Mouse (Mus musculus): ENCODE measurements around the gene Bckdhb. TPM values are rescaled to one million over a fixed set of nuclear protein-coding genes. Genes with fewer than 3 reads are reported as not detected.
A peak's percentile ranks its signal among the peaks of the same experiment; 100 is the strongest.

Gene Bckdhb
- polyA plus RNA-seq, 1 experiment from 2014 or later, result 35.6 TPM

DNA sequence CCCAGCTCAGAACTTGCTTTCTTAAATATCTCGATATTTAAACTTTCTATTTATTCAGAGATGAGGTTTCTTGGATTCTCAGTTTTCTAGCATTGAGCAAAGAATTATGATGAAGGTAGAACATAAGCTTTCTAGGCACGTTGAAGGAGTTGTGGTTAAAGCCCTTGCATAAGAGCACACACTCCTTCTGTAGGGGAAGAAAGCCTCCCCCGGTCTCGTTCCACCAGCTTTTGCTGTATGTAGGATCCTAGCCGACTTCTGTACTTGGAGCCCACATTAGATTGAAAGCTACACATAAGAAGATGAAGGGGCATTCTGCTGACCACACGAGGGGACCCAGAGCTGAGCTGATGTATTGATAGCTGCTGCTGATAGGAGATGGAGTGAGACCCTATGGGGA, 106.5 kb downstream of the Bckdhb start:
- no peaks in the 10 kb centered on the region for H3K27me3 ChIP-seq (replicated peaks; ENCODE audit: control insufficient read depth, insufficient read depth, low read length)
- 82% methylated on average over 6 of the region's 6 CpGs for WGBS
- no peaks in the 10 kb centered on the region for H3K9me3 ChIP-seq (replicated peaks; ENCODE audit: control insufficient read depth, low read length)
- no peaks in the 10 kb centered on the region for H3K36me3 ChIP-seq (ENCODE audit: control insufficient read depth, insufficient read depth, low read length)
- H3K4me2 ChIP-seq (ENCODE audit: low read length), result no peak overlapping the region
- no peak overlapping the region for H3K4me3 ChIP-seq (ENCODE audit: low read depth, low read length)
- H3K27ac ChIP-seq (ENCODE audit: low read depth, low read length), result no peak overlapping the region
- H3K9ac ChIP-seq (ENCODE audit: low read length), result no peak overlapping the region
- no peak for ATAC-seq
- DNase-seq (ENCODE audit: low spot score), result no peak
- peaks cover 8% of the 10 kb centered on the region; the same call in 1 of the 2 replicates for H3K4me1 ChIP-seq (ENCODE audit: control insufficient read depth, insufficient read depth, low read length)

DNA sequence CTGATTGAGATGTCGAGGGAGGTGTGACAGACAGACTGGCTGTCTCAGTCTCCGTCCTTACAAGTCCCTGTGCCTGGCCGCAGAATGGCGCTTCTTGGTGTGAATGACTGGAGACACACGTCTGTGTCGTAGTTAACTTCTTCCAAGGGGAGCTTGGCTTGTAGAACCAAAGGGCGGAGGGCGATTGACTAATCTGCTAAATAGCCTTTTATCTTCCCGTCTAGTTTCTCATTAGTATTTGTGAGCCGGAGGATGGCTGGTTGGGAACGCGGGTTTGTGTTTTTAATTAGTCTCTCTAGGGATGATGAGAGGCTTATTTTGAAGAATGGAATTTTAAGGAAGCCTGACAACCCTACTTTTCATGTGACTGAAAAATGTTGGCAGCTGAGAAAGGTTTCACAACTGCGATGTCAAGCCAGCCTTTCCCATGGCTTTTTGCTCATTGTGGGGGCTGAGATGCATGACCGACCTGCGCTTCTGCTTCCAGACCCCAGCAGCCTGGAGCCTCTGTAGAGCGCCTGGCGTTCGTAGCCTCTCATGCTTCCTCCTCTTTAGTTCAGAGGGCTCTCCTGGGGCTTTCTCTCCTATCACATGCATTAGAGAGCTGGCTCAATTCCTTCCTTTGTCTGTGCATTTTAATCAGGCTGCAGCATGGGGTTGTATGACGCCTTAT, 107.9 kb downstream of the Bckdhb start:
- DNase-seq (ENCODE audit: low spot score), result peak; percentile 87
- Histone ChIP-seq H3K9me3 (replicated peaks; ENCODE audit: control insufficient read depth, low read length) (no peaks in the 10 kb centered on the region), H3K27ac (ENCODE audit: low read depth, low read length) (peak overlapping the region; percentile 68), H3K9ac (ENCODE audit: low read length) (peak overlapping the region; percentile 45), H3K27me3 (replicated peaks; ENCODE audit: control insufficient read depth, insufficient read depth, low read length) (no peaks in the 10 kb centered on the region), H3K4me3 (ENCODE audit: low read depth, low read length) (peak overlapping the region; percentile 17), H3K36me3 (ENCODE audit: control insufficient read depth, insufficient read depth, low read length) (no peaks in the 10 kb centered on the region), H3K4me1 (ENCODE audit: control insufficient read depth, insufficient read depth, low read length) (peaks cover 8% of the 10 kb centered on the region; the same call in 1 of the 2 replicates), H3K4me2 (ENCODE audit: low read length) (peak overlapping the region; percentile 47)
- peak; percentile 92 for ATAC-seq
- WGBS, result under 1% methylated on average over 19 of the region's 19 CpGs

DNA sequence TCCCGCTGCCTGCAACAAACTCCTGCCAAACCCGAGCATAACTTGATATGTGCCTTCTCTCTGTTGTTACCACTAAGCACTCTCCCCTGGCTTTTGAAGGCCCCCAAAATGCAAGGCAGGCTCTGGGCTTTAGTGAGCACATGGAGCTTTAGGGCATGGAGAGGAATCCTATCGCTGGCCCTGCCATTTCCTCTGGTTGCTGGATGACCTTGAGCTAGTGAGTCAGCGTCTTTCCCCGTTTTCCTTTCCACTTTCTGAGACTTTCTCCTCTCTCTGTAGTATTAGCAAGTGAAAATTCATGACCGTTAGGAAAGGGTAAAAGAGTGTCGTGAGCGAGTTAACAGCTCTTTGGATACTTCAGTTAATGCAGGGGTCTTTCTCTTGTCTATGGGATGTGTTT, 111.1 kb downstream of the Bckdhb start:
- no peaks in the 10 kb centered on the region for H3K36me3 ChIP-seq (ENCODE audit: control insufficient read depth, insufficient read depth, low read length)
- no peak overlapping the region for H3K9ac ChIP-seq (ENCODE audit: low read length)
- ATAC-seq (no peak), DNase-seq (ENCODE audit: low spot score) (no peak)
- no peaks in the 10 kb centered on the region for H3K27me3 ChIP-seq (replicated peaks; ENCODE audit: control insufficient read depth, insufficient read depth, low read length)
- no peak overlapping the region for H3K27ac ChIP-seq (ENCODE audit: low read depth, low read length)
- H3K4me3 ChIP-seq (ENCODE audit: low read depth, low read length), result no peak overlapping the region
- no peak overlapping the region for H3K4me2 ChIP-seq (ENCODE audit: low read length)
- 93% methylated on average over 8 of the region's 8 CpGs for WGBS
- no peaks in the 10 kb centered on the region for H3K9me3 ChIP-seq (replicated peaks; ENCODE audit: control insufficient read depth, low read length)
- H3K4me1 ChIP-seq (ENCODE audit: control insufficient read depth, insufficient read depth, low read length), result peaks cover 8% of the 10 kb centered on the region; the same call in 1 of the 2 replicates

DNA sequence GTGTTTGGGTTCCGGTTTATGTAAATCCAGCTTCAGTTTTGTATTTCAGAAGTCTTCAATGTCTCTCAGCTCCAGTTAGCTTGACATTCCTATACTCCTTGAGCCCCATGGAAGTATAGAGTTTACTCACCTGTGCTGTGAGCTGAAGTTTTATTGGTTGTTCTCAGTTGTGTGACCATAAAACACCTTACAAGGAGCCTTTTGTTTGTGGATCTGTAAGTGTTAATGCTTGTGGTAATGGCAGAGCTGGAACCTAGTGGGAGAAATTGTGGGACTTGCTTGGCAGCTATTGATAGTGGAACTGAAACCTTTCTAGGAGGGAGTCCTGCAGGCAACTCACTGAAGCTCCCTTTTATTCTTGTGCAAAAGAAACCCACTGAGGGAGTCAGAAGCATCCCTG, 112.3 kb downstream of the Bckdhb start:
- 91% methylated on average over 1 of the region's 1 CpGs for WGBS
- no peaks in the 10 kb centered on the region for H3K9me3 ChIP-seq (replicated peaks; ENCODE audit: control insufficient read depth, low read length)
- DNase-seq (ENCODE audit: low spot score), result no peak
- H3K36me3 ChIP-seq (ENCODE audit: control insufficient read depth, insufficient read depth, low read length), result no peaks in the 10 kb centered on the region
- no peak overlapping the region for H3K4me2 ChIP-seq (ENCODE audit: low read length)
- H3K27ac ChIP-seq (ENCODE audit: low read depth, low read length), result no peak overlapping the region
- no peaks in the 10 kb centered on the region for H3K27me3 ChIP-seq (replicated peaks; ENCODE audit: control insufficient read depth, insufficient read depth, low read length)
- peaks cover 8% of the 10 kb centered on the region; the same call in 1 of the 2 replicates for H3K4me1 ChIP-seq (ENCODE audit: control insufficient read depth, insufficient read depth, low read length)
- H3K9ac ChIP-seq (ENCODE audit: low read length), result no peak overlapping the region
- no peak for ATAC-seq
- H3K4me3 ChIP-seq (ENCODE audit: low read depth, low read length), result no peak overlapping the region

DNA sequence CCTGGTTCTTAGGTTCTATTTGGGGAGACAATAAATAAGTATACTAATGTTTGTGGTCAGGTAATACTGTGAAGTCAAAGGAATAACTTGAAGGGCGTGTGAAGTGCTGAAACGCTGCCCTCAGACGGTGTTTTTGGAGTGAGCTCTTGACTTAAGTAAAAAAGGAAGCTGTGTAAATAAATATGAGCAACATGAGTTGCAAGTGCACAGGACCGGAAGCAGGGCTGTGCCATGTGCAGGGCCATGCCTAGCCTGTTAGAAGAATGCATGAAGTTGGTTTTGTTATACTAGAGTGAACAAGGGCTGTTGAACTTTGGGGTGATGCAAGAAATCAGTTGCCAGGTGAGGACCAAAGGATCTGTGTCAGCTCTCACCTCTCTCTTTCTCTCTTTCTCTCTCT, 114.0 kb downstream of the Bckdhb start:
- Histone ChIP-seq H3K4me3 (ENCODE audit: low read depth, low read length) (no peak overlapping the region), H3K27ac (ENCODE audit: low read depth, low read length) (no peak overlapping the region), H3K4me2 (ENCODE audit: low read length) (no peak overlapping the region), H3K9me3 (replicated peaks; ENCODE audit: control insufficient read depth, low read length) (no peaks in the 10 kb centered on the region), H3K36me3 (ENCODE audit: control insufficient read depth, insufficient read depth, low read length) (no peaks in the 10 kb centered on the region), H3K27me3 (replicated peaks; ENCODE audit: control insufficient read depth, insufficient read depth, low read length) (no peaks in the 10 kb centered on the region), H3K9ac (ENCODE audit: low read length) (no peak overlapping the region), H3K4me1 (ENCODE audit: control insufficient read depth, insufficient read depth, low read length) (peaks cover under 1% of the 10 kb centered on the region; the same call in 1 of the 2 replicates)
- WGBS, result 90% methylated on average over 4 of the region's 4 CpGs
- ATAC-seq (no peak), DNase-seq (ENCODE audit: low spot score) (no peak)

DNA sequence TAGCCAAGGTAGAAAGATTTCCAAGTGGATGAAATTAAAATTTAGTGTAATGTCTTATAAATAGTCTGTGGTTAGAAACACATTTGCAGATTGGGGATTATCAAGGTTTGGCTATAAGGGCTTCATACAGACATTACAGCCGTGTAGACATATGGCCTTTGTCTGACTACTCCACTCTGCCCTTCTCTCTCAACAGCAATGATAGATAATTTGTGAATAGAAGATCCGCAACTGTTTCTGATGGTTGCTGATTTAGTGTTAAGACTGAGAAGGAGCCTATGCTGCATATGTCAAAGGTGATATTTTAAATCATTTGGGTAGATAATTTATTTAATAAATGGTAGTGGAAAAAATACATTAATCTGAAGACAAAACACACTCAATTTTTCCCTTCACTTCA, 115.4 kb downstream of the Bckdhb start:
- Histone ChIP-seq H3K27me3 (replicated peaks; ENCODE audit: control insufficient read depth, insufficient read depth, low read length) (no peaks in the 10 kb centered on the region), H3K9ac (ENCODE audit: low read length) (no peak overlapping the region), H3K4me3 (ENCODE audit: low read depth, low read length) (no peak overlapping the region), H3K4me2 (ENCODE audit: low read length) (no peak overlapping the region), H3K27ac (ENCODE audit: low read depth, low read length) (no peak overlapping the region), H3K9me3 (replicated peaks; ENCODE audit: control insufficient read depth, low read length) (no peaks in the 10 kb centered on the region), H3K4me1 (ENCODE audit: control insufficient read depth, insufficient read depth, low read length) (no peaks in the 10 kb centered on the region), H3K36me3 (ENCODE audit: control insufficient read depth, insufficient read depth, low read length) (no peaks in the 10 kb centered on the region)
- no peak for ATAC-seq
- no peak for DNase-seq (ENCODE audit: low spot score)
- 93% methylated on average over 2 of the region's 2 CpGs for WGBS

DNA sequence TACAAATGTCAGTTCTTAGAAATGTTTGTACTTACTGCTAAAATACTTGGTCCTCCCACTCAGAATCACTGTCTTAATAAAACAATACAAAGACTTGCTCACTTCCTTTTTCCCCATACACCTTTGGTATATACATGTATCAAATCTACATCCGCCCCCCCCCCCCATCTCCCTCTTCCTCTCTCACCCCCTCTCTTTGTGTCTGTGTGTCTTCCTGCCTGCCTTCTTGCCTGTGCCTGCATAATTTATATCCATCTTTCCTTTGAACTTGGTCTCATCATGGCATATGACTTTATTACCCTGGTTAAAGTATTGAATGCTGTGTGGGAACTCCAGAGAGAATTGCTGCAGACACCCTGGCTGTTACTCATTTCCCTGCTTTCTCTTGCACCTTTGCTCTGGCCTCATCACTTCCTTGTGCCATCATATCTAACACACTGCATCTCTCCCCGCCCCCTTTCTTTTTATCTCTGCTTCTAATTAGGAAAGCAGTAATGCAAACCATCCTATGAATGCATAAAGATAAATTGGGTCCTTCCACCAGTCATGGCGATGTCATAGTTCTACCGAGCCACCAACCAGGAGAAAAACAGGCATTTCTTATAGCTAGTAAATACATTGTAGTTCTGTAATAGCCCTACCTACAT, 116.8 kb downstream of the Bckdhb start:
- H3K36me3 ChIP-seq (ENCODE audit: control insufficient read depth, insufficient read depth, low read length), result no peaks in the 10 kb centered on the region
- no peak overlapping the region for H3K27ac ChIP-seq (ENCODE audit: low read depth, low read length)
- no peak overlapping the region for H3K4me2 ChIP-seq (ENCODE audit: low read length)
- no peak for ATAC-seq
- no peaks in the 10 kb centered on the region for H3K27me3 ChIP-seq (replicated peaks; ENCODE audit: control insufficient read depth, insufficient read depth, low read length)
- WGBS, result 75% methylated on average over 4 of the region's 4 CpGs
- no peaks in the 10 kb centered on the region for H3K9me3 ChIP-seq (replicated peaks; ENCODE audit: control insufficient read depth, low read length)
- no peaks in the 10 kb centered on the region for H3K4me1 ChIP-seq (ENCODE audit: control insufficient read depth, insufficient read depth, low read length)
- no peak overlapping the region for H3K9ac ChIP-seq (ENCODE audit: low read length)
- H3K4me3 ChIP-seq (ENCODE audit: low read depth, low read length), result no peak overlapping the region
- DNase-seq (ENCODE audit: low spot score), result no peak

DNA sequence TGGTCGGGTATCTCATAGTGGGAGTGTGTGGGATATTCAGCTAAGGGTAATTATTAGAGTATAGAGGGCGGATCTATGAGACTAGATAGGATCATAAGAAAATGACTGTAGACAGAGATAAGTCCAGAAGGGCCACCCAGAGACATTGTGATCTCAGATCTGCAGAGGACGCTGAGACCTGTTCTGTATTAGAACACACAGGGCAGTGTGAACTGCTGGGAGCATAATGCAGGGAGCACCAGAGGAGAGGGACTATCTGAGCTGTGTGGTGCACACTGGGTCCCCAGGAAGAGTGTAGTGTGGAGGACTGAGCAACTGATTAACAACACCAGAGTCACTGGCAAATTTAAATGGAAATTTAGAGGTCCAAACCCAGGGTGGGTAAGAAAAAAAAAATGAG, 117.6 kb downstream of the Bckdhb start:
- Histone ChIP-seq H3K4me1 (ENCODE audit: control insufficient read depth, insufficient read depth, low read length) (peaks cover 3% of the 10 kb centered on the region; the same call in 1 of the 2 replicates), H3K4me2 (ENCODE audit: low read length) (no peak overlapping the region), H3K27ac (ENCODE audit: low read depth, low read length) (no peak overlapping the region), H3K9ac (ENCODE audit: low read length) (no peak overlapping the region), H3K36me3 (ENCODE audit: control insufficient read depth, insufficient read depth, low read length) (no peaks in the 10 kb centered on the region), H3K27me3 (replicated peaks; ENCODE audit: control insufficient read depth, insufficient read depth, low read length) (no peaks in the 10 kb centered on the region), H3K4me3 (ENCODE audit: low read depth, low read length) (no peak overlapping the region), H3K9me3 (replicated peaks; ENCODE audit: control insufficient read depth, low read length) (no peaks in the 10 kb centered on the region)
- no peak for ATAC-seq
- no peak for DNase-seq (ENCODE audit: low spot score)
- 79% methylated on average over 3 of the region's 3 CpGs for WGBS

DNA sequence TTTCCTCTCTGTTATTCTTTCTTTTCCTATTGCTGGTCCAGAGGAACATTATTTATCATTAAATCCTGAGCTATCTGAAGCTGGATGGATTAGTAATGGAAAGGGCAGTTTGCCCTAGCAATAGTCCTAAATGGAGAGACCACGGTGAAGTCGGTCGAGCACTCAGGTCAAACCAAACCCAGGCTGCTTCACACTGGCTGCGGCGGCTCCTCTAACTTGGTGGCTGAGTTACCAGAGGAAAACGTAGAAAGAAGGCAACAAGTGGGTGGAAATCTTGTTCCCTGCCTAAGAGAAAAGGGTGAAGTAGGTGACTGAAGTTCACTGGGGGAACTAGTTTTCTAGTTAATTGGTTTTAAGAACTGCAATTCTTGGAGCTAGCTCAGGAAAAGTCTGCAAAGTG, 119.2 kb downstream of the Bckdhb start:
- DNase-seq (ENCODE audit: low spot score) (no peak), ATAC-seq (no peak)
- Histone ChIP-seq H3K27ac (ENCODE audit: low read depth, low read length) (no peak overlapping the region), H3K9me3 (replicated peaks; ENCODE audit: control insufficient read depth, low read length) (no peaks in the 10 kb centered on the region), H3K36me3 (ENCODE audit: control insufficient read depth, insufficient read depth, low read length) (no peaks in the 10 kb centered on the region), H3K4me3 (ENCODE audit: low read depth, low read length) (no peak overlapping the region), H3K4me2 (ENCODE audit: low read length) (no peak overlapping the region), H3K27me3 (replicated peaks; ENCODE audit: control insufficient read depth, insufficient read depth, low read length) (no peaks in the 10 kb centered on the region), H3K9ac (ENCODE audit: low read length) (no peak overlapping the region), H3K4me1 (ENCODE audit: control insufficient read depth, insufficient read depth, low read length) (peaks cover 3% of the 10 kb centered on the region; the same call in 1 of the 2 replicates)
- WGBS, result 95% methylated on average over 6 of the region's 6 CpGs
